Mouse (Mus musculus) kidney, postnatal 4 days (tissue): ENCODE data around the gene Gm3233.
"Not testable (repeated sequence)": the region's sequence is repeated elsewhere in the genome, so short reads cannot be mapped to it uniquely, and the experiment has no call there.

Experiments used
- DNase-seq, 2 experiments: peaks; one replicate each; pipeline ENCODE4 v3.0.0; 2021; ENCODE audit warnings: mixed read lengths in 2 of 2

The Gm3233 gene

GRCm38 (mm10) chr10:77759582-77759981 is at the start of gene Gm3233:
Gene Gm3233, minus strand, starts transcription at chr10:77759682.
- not testable (repeated sequence) for DNase-seq

- no peak for DNase-seq
Observed at GRCm38 (mm10) chr10:77804095-77804494, 44.6 kb upstream of the Gm3233 start.

- no peak for DNase-seq
Observed at GRCm38 (mm10) chr10:77798921-77799508, 39.5 kb upstream of the Gm3233 start, which contains the start of gene Gm19668. Gene Gm19668, minus strand, starts transcription at chr10:77799133.

- DNase-seq = peak; percentile 17 to 24
Observed at GRCm38 (mm10) chr10:77798164-77798920, 38.9 kb upstream of the Gm3233 start.

DNA sequence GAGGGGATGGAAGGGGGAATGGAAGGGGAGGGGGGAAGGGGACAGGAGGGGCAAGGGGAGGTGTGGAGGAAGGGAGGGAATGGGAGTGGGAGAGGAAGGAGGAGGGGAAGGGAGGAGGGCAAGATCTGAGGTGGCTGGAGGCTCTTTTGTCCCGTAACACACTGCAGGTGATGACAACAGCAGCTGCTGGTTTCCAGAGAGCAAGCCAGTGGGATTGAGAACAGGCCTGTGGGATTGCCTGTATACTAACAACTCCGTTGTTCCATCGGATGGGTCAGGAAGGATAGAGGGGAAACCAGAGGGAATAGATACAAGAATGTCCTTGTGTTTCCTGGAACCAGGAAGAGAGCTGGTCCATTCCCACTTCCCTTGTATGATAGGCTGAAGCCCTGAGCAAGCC is 38.2 kb upstream of the Gm3233 start:
- DNase-seq = no peak

DNA sequence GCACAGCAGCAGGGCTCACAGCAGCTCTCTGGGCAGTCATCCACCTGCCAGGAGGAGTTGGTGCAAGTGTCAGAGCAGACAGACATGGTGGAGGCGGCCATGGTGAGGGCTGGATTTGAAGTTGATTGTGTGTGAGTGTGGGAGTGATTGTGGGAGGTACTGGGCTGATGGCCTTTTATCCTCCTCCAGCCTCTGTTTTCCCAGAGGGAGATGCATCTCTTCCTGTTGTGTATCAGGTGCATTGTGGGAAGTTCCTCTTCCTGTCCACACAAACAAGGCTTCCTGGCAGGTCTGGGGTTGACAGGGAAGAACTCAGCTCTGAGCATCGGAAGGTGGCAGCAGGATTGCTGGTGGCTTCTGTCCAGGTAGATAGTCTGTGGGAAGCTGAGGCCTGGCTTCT is 35.5 kb upstream of the Gm3233 start, which contains the start of gene Gm9639:
Gene Gm9639 (minus strand): TSS at position 101 of the 400 bp plus-strand sequence.
- DNase-seq = no peak

GRCm38 (mm10) chr10:77788621-77789020 is 29.1 kb upstream of the Gm3233 start:
- no peak for DNase-seq

GRCm38 (mm10) chr10:77787876-77788275 is 28.4 kb upstream of the Gm3233 start, which contains the start of gene Gm7137:
Gene Gm7137, minus strand, starts transcription at chr10:77788200.
- not testable (repeated sequence) for DNase-seq

DNA sequence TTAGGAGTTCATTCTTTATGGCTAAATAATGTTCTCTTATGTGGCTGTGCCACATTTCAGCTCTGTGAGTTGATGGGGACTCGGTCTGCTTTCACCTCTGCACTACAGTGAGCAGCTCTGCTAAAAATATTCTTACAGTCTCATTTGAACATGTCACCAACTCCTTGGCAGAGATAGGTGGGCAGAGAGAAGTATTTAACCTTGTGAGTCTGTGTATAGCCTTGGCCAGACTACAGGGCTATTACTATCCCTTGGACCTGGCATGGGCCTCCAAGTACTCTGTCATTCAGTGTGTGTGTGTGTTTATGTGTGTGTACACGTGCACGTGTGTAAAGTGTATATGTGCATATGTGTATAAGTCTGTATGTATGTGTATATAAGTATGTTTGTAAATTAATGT is 23.9 kb upstream of the Gm3233 start:
- DNase-seq = not testable (repeated sequence)

GRCm38 (mm10) chr10:77782442-77782841 is 23.0 kb upstream of the Gm3233 start, which contains the start of gene Gm3250:
Gene Gm3250, minus strand, starts transcription at chr10:77782542.
- DNase-seq = not testable (repeated sequence)

DNA sequence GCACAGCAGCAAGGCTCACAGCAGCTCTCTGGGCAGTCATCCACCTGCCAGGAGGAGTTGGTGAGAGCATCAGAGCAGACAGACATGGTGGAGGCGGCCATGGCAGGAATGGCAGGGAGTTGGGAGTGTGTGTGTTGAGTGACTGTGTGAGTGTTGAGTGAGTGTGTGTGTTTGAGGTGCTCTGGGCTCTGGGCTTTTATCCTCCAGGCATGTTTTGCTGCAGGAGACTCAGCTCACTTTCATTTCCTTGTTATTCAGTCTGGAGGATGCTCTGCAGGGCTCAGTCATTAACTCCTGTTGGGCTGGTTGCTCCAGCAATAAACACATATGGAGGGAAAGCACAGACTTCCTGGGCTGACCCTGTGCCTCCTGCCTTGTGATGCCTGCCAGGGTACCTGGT is 17.4 kb upstream of the Gm3233 start, which contains the start of gene Gm7138:
Gene Gm7138 (minus strand): TSS at position 101 of the 400 bp plus-strand sequence.
- DNase-seq = not testable (repeated sequence)

DNA sequence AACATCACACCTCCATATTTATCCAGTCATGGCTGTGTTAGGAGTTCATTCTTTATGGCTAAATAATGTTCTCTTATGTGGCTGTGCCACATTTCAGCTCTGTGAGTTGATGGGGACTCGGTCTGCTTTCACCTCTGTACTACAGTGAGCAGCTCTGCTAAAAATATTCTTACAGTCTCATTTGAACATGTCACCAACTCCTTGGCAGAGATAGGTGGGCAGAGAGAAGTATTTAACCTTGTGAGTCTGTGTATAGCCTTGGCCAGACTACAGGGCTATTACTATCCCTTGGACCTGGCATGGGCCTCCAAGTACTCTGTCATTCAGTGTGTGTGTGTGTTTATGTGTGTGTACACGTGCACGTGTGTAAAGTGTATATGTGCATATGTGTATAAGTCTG is 12.7 kb upstream of the Gm3233 start:
- not testable (repeated sequence) for DNase-seq

GRCm38 (mm10) chr10:77771225-77771624 is 11.7 kb upstream of the Gm3233 start, which contains the start of gene Gm3238:
Gene Gm3238, minus strand, starts transcription at chr10:77771325.
- not testable (repeated sequence) for DNase-seq

- no peak for DNase-seq
Observed at GRCm38 (mm10) chr10:77769727-77770126, 10.2 kb upstream of the Gm3233 start.

DNA sequence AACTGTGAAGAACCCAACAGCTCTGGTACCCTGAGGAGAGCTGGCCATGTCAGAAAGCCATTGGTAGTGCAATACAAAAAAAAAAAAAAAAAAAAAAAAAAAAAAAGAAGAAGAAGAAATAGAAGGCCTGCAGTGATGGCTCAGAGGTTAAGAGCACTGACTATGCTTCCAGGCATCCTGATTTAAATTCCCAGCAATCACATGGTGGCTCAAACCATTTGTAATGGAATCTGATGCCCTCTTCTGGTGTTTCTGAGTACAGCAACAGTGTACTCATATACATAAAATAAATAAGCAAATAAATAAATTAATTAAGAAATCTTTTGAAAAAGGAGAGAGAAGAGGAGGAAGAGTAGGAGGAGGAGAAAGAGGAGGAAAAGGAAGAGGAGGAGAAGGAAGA is 6.0 kb downstream of the Gm3233 start:
- no peak for DNase-seq

GRCm38 (mm10) chr10:77752312-77752711 is 7.2 kb downstream of the Gm3233 start:
- DNase-seq = not testable (repeated sequence)

DNA sequence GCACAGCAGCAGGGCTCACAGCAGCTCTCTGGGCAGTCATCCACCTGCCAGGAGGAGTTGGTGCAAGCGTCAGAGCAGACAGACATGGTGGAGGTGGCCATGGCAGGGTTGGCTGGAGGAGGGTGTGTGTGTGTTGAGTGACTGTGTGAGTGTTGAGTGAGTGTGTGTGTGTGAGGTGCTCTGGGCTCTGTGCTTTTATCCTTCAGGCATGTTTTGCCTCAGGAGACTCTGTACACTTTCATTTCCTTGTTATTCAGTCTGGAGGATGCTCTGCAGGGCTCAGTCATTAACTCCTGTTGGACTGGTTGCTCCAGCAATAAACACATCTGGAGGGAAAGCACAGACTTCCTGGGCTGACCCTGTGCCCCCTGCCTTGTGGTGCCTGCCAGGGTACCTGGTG is 8.2 kb downstream of the Gm3233 start, which contains the start of gene Gm9736:
Gene Gm9736 (minus strand): TSS at position 101 of the 400 bp plus-strand sequence.
- not testable (repeated sequence) for DNase-seq

- DNase-seq = not testable (repeated sequence)
Observed at GRCm38 (mm10) chr10:77750686-77751085, 8.8 kb downstream of the Gm3233 start.

DNA sequence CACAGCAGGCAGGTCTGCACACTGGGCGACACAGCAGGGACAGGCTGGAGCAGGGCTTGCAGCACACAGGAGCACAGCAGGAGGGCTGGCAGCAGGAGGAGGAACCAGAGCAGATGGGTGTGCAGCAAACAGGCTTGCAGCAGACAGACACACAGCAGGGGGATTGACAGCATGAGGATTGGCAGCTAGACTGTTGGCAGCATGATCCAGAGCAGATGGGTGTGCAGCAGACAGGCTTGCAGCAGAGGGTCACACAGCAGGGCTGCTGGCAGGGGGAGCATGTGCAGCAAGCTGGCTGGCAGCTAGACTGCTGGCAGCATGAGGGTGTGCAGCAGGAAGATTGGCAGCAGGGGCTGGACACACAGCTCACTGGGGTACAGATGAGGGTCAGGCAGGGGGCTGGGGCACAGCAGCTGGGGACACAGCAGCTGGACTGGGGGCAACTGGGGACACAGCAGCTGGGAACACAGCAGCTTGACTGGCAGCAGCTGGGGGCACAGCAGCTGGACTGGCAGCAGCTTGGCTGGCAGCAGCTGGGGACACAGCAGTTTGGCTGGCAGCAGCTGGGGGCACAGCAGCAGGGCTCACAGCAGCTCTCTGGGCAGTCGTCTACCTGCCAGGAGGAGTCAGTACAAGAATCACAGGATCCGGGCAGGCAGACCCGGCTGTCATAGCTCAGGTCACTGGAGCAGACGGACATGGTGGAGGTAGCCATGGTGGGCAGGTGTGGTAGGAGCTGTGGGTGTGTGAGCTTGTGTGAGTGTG is 17.4 kb downstream of the Gm3233 start, which contains the start of gene Gm18596:
Gene Gm18596 (minus strand): TSS at position 715 of the 765 bp plus-strand sequence.
- not testable (repeated sequence) for DNase-seq

- DNase-seq = no peak
Observed at GRCm38 (mm10) chr10:77738929-77739328, 20.6 kb downstream of the Gm3233 start.

DNA sequence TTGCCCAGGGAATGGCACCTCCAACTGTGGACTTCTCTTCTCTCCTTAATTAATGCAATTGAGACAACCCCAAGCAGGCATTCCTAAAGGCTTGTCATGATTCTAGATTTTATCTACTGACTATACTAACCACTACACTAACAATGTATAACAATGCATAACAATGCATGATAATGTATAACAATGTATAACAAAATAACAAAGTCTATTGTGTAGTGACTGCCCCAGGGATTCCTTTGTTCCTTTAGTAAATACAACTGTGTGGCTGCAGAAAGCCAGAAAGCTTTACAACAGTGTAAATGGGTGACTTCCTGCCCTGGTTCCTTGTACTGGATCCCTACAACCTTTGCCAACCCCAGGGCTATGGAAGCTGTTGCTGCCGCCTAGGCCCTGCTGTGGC is 23.6 kb downstream of the Gm3233 start:
- no peak for DNase-seq

- DNase-seq = peak; percentile 11 to 27
Observed at GRCm38 (mm10) chr10:77729241-77729640, 30.2 kb downstream of the Gm3233 start.

- no peak for DNase-seq
Observed at GRCm38 (mm10) chr10:77728280-77728679, 31.2 kb downstream of the Gm3233 start.
